Mouse (Mus musculus): ENCODE results near the gene Wdr24. TPM values are rescaled to one million over a fixed set of nuclear protein-coding genes. Genes with fewer than 3 reads are reported as not detected.
A peak's percentile ranks its signal among the peaks of the same experiment; 100 is the strongest.

The Wdr24 gene
- polyA plus RNA-seq (2016; fragmentation: Nextera tagmentation; extraction: Ambion mirVana): 15.5 and 17.0 TPM in 2 replicates

- peak within 1 kb of the TSS; percentile 67 for H3K9ac ChIP-seq
- peak within 1 kb of the TSS; percentile 73 for H3K4me3 ChIP-seq
- H3K27me3 ChIP-seq (replicated peaks): peaks cover 41% of the 10 kb centered on the region
- peaks cover 42% of the 10 kb centered on the region for H3K4me1 ChIP-seq (replicated peaks)
- peak; percentile 61; the same call in 1 of the 2 replicates for ATAC-seq (ENCODE audit: insufficient number of reproducible peaks, low FRiP score)
- peak within 1 kb of the TSS; percentile 97 for H3K4me2 ChIP-seq
- 0 out of 2 replicates have a peak within 1 kb of the TSS, but pooled peaks have one; percentile 39 for H3K27ac ChIP-seq (ENCODE audit: poor library complexity, severe bottlenecking)
- peaks cover 29% of the 10 kb centered on the region for H3K36me3 ChIP-seq
- no peaks in the 10 kb centered on the region for H3K9me3 ChIP-seq (replicated peaks)
- under 1% methylated on average over 18 of the region's 18 CpGs for WGBS
These were observed at the start of gene Wdr24 for GRCm38 (mm10) chr17:25823452-25823851. Wdr24 (plus strand) TSS chr17:25823627.

GRCm38 (mm10) chr17:25775318-25776062, 47.9 kb upstream of the Wdr24 start:
- H3K36me3 ChIP-seq: peaks cover 43% of the 10 kb centered on the region
- 0 out of 2 replicates have a peak, but pooled peaks cover 2% of the 10 kb centered on the region for H3K27me3 ChIP-seq (replicated peaks)
- H3K9ac ChIP-seq: no peak overlapping the region
- ATAC-seq (ENCODE audit: insufficient number of reproducible peaks, low FRiP score): no peak
- H3K27ac ChIP-seq (ENCODE audit: poor library complexity, severe bottlenecking): no peak overlapping the region
- no peak overlapping the region for H3K4me2 ChIP-seq
- peaks cover 10% of the 10 kb centered on the region for H3K4me1 ChIP-seq (replicated peaks)
- 75% methylated on average over 10 of the region's 10 CpGs for WGBS
- no peaks in the 10 kb centered on the region for H3K9me3 ChIP-seq (replicated peaks)
- H3K4me3 ChIP-seq: no peak overlapping the region

- H3K4me1 ChIP-seq (replicated peaks): peaks cover 12% of the 10 kb centered on the region
- ATAC-seq (ENCODE audit: insufficient number of reproducible peaks, low FRiP score): no peak
- no peaks in the 10 kb centered on the region for H3K27me3 ChIP-seq (replicated peaks)
- 95% methylated on average over 5 of the region's 5 CpGs for WGBS
- H3K36me3 ChIP-seq: peaks cover 67% of the 10 kb centered on the region
- no peak overlapping the region for H3K4me3 ChIP-seq
- no peak overlapping the region for H3K27ac ChIP-seq (ENCODE audit: poor library complexity, severe bottlenecking)
- H3K9ac ChIP-seq: no peak overlapping the region
- no peak overlapping the region for H3K4me2 ChIP-seq
- no peaks in the 10 kb centered on the region for H3K9me3 ChIP-seq (replicated peaks)
These were observed 45.5 kb upstream of the Wdr24 start for GRCm38 (mm10) chr17:25777948-25778347.

GRCm38 (mm10) chr17:25781339-25781738, 42.1 kb upstream of the Wdr24 start:
- Histone ChIP-seq H3K4me2 (no peak overlapping the region), H3K4me1 (replicated peaks) (peaks cover 24% of the 10 kb centered on the region), H3K27ac (ENCODE audit: poor library complexity, severe bottlenecking) (no peak overlapping the region), H3K36me3 (peaks cover 74% of the 10 kb centered on the region), H3K9ac (no peak overlapping the region), H3K9me3 (replicated peaks) (no peaks in the 10 kb centered on the region), H3K4me3 (no peak overlapping the region), H3K27me3 (replicated peaks) (no peaks in the 10 kb centered on the region)
- ATAC-seq (ENCODE audit: insufficient number of reproducible peaks, low FRiP score): no peak
- WGBS: 81% methylated on average over 6 of the region's 6 CpGs

- peaks cover 66% of the 10 kb centered on the region for H3K36me3 ChIP-seq
- 69% methylated on average over 7 of the region's 7 CpGs for WGBS
- H3K27me3 ChIP-seq (replicated peaks): no peaks in the 10 kb centered on the region
- ATAC-seq (ENCODE audit: insufficient number of reproducible peaks, low FRiP score): no peak
- peaks cover 24% of the 10 kb centered on the region for H3K4me1 ChIP-seq (replicated peaks)
- no peak overlapping the region for H3K4me2 ChIP-seq
- peak overlapping the region; percentile 9; the same call in 1 of the 2 replicates for H3K9ac ChIP-seq
- H3K27ac ChIP-seq (ENCODE audit: poor library complexity, severe bottlenecking): no peak overlapping the region
- H3K9me3 ChIP-seq (replicated peaks): no peaks in the 10 kb centered on the region
- no peak overlapping the region for H3K4me3 ChIP-seq
These were observed 40.3 kb upstream of the Wdr24 start for GRCm38 (mm10) chr17:25783086-25783485.

GRCm38 (mm10) chr17:25783861-25784574, 39.4 kb upstream of the Wdr24 start:
- 80% methylated on average over 15 of the region's 15 CpGs for WGBS

GRCm38 (mm10) chr17:25785281-25785745, 38.1 kb upstream of the Wdr24 start, which contains the start of gene Haghl:
Haghl (minus strand) TSS chr17:25785673.
- peak; percentile 89 for ATAC-seq (ENCODE audit: insufficient number of reproducible peaks, low FRiP score)
- Histone ChIP-seq H3K36me3 (peaks cover 63% of the 10 kb centered on the region), H3K9ac (peak within 1 kb of the TSS; percentile 90), H3K4me3 (peak within 1 kb of the TSS; percentile 75), H3K4me1 (replicated peaks) (peaks cover 24% of the 10 kb centered on the region), H3K27me3 (replicated peaks) (no peaks in the 10 kb centered on the region), H3K4me2 (peak within 1 kb of the TSS; percentile 84), H3K27ac (ENCODE audit: poor library complexity, severe bottlenecking) (peak within 1 kb of the TSS; percentile 90), H3K9me3 (replicated peaks) (no peaks in the 10 kb centered on the region)
- WGBS: under 1% methylated on average over 23 of the region's 23 CpGs

More at GRCm38 (mm10) chr17:25783861-25784574, 39.4 kb upstream of the Wdr24 start:
- Histone ChIP-seq H3K9ac (peak overlapping the region; percentile 90), H3K27me3 (replicated peaks) (no peaks in the 10 kb centered on the region), H3K4me2 (peak overlapping the region; percentile 84), H3K4me1 (replicated peaks) (peaks cover 24% of the 10 kb centered on the region), H3K36me3 (peaks cover 63% of the 10 kb centered on the region), H3K4me3 (peak overlapping the region; percentile 75), H3K27ac (ENCODE audit: poor library complexity, severe bottlenecking) (no peak overlapping the region), H3K9me3 (replicated peaks) (no peaks in the 10 kb centered on the region)
- no peak for ATAC-seq (ENCODE audit: insufficient number of reproducible peaks, low FRiP score)

- H3K36me3 ChIP-seq: peaks cover 57% of the 10 kb centered on the region
- 74% methylated on average over 3 of the region's 3 CpGs for WGBS
These were observed 37.1 kb upstream of the Wdr24 start, which contains the start of gene Ccdc78 for GRCm38 (mm10) chr17:25786280-25786679. Ccdc78 (plus strand) TSS chr17:25786580.

GRCm38 (mm10) chr17:25786781-25787504, 36.5 kb upstream of the Wdr24 start:
- 92% methylated on average over 9 of the region's 9 CpGs for WGBS

More at GRCm38 (mm10) chr17:25786280-25786679, 37.1 kb upstream of the Wdr24 start, which contains the start of gene Ccdc78:
- Histone ChIP-seq H3K27ac (ENCODE audit: poor library complexity, severe bottlenecking) (peak within 1 kb of the TSS; percentile 90), H3K4me2 (peak within 1 kb of the TSS; percentile 84), H3K9ac (peak within 1 kb of the TSS; percentile 90), H3K9me3 (replicated peaks) (no peaks in the 10 kb centered on the region), H3K27me3 (replicated peaks) (no peaks in the 10 kb centered on the region), H3K4me3 (peak within 1 kb of the TSS; percentile 75), H3K4me1 (replicated peaks) (peaks cover 32% of the 10 kb centered on the region)
- no peak for ATAC-seq (ENCODE audit: insufficient number of reproducible peaks, low FRiP score)

GRCm38 (mm10) chr17:25791320-25791842, 32.0 kb upstream of the Wdr24 start:
- no peak for ATAC-seq (ENCODE audit: insufficient number of reproducible peaks, low FRiP score)
- Histone ChIP-seq H3K27me3 (replicated peaks) (no peaks in the 10 kb centered on the region), H3K9ac (peak overlapping the region; percentile 82), H3K36me3 (peaks cover 27% of the 10 kb centered on the region), H3K4me3 (peak overlapping the region; percentile 77), H3K27ac (ENCODE audit: poor library complexity, severe bottlenecking) (peak overlapping the region; percentile 85), H3K4me1 (replicated peaks) (peaks cover 48% of the 10 kb centered on the region), H3K9me3 (replicated peaks) (no peaks in the 10 kb centered on the region), H3K4me2 (peak overlapping the region; percentile 93)
- 28% methylated on average over 19 of the region's 19 CpGs for WGBS

More at GRCm38 (mm10) chr17:25786781-25787504, 36.5 kb upstream of the Wdr24 start:
- H3K4me2 ChIP-seq: no peak overlapping the region
- H3K4me3 ChIP-seq: no peak overlapping the region
- no peak for ATAC-seq (ENCODE audit: insufficient number of reproducible peaks, low FRiP score)
- H3K36me3 ChIP-seq: peaks cover 51% of the 10 kb centered on the region
- H3K27ac ChIP-seq (ENCODE audit: poor library complexity, severe bottlenecking): no peak overlapping the region
- H3K9me3 ChIP-seq (replicated peaks): no peaks in the 10 kb centered on the region
- no peaks in the 10 kb centered on the region for H3K27me3 ChIP-seq (replicated peaks)
- H3K4me1 ChIP-seq (replicated peaks): peaks cover 36% of the 10 kb centered on the region
- no peak overlapping the region for H3K9ac ChIP-seq

Measured in heart, embryonic 12.5 days (tissue).